Mouse (Mus musculus) spleen, adult 2 months (tissue): ENCODE measurements around the gene Ina.

Experiments
- CTCF ChIP-seq: fragments of 200-500 bp; IDR thresholded peaks from 2 replicates; pipeline ENCODE4 v1.5.1; 2011; ENCODE audit warnings: mild to moderate bottlenecking, inconsistent platforms; ENCODE audit not compliant: insufficient read depth, insufficient read length, insufficient replicate concordance; ENCODE audit errors: extremely low read depth
- POLR2A ChIP-seq: fragments of 200-500 bp; IDR thresholded peaks from 2 replicates; pipeline ENCODE4 v1.6.1; 2011; ENCODE audit warnings: low read depth, low read length, inconsistent platforms

DNA sequence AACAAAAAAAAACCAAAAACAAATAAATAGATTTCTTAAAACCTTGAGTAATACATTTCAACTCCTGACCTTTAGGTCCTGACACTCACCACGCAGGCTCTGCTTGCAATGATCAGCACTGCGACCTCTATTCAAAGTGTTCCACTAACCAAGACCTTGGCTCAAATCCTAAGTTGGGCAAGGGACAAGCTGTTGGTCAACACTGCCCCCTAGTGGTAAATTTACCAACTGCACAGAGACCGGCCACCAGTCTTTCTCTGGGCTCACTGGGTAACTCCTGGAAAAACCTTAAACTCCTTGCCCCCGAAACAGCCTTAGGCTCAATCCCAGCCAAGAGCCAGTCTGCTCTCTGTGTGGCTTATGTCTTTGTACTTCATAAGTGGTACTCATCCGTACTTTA is 23.4 kb upstream of the Ina start:
- TF ChIP-seq POLR2A (no peak), CTCF (peak; percentile 92; the same call in 1 of the 2 replicates)
